Mouse (Mus musculus) MEL-GATA-1-ER (cell line): ENCODE measurements around the gene Ccdc125.
"Not testable (repeated sequence)": the region's sequence is repeated elsewhere in the genome, so short reads cannot be mapped to it uniquely, and the experiment has no call there.

Experiments
- DNase-seq: peaks from one replicate; pipeline ENCODE4 v3.0.0-alpha.2; 2012; ENCODE audit warnings: low read depth; ENCODE audit errors: extremely low read depth

Gene Ccdc125

DNA sequence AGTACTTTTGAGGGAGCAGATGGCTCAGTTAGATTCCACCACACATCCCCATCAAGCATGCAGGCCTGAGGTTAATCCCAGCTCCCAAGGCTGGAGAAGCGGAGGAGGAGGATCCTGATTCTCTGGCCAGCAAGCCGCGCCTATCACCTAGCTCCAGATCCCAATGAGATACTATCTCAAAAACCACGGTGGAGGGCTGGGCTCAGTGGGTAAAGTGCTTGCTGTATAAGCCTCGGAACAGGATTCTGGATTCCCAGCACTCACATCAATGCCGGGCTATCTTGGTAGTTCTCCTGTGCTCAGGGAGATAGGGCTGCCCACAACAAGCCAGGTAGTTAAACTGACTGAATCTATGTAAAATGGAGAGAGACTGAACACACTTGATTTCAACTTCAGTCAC is 46.0 kb downstream of the Ccdc125 start:
- no peak for DNase-seq

DNA sequence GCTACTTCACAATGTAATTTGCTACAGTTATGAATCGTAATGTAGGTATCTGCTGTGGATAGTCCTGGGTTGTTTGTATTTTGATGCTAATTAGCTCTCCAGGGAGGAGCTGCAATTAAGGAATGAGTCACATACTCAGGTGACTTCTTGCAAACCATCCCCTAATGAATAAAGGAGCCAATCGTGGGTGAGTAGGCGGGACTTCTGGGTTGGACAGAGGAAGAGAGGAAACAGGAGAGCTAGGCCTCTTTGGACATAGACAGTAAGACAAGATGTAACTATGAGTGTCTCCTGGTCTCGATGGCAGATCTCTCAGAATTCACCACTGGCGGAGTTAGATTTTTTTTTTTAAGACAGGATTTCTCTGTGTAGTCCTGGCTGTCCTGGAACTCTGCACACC is 52.1 kb downstream of the Ccdc125 start:
- DNase-seq: no peak

- no peak for DNase-seq
These were observed 54.7 kb downstream of the Ccdc125 start for GRCm38 (mm10) chr13:100724051-100724754.

GRCm38 (mm10) chr13:100725194-100725593 is 55.7 kb downstream of the Ccdc125 start:
- peak; percentile 74 for DNase-seq

- no peak for DNase-seq
These were observed 58.6 kb downstream of the Ccdc125 start for GRCm38 (mm10) chr13:100728086-100728485.

DNA sequence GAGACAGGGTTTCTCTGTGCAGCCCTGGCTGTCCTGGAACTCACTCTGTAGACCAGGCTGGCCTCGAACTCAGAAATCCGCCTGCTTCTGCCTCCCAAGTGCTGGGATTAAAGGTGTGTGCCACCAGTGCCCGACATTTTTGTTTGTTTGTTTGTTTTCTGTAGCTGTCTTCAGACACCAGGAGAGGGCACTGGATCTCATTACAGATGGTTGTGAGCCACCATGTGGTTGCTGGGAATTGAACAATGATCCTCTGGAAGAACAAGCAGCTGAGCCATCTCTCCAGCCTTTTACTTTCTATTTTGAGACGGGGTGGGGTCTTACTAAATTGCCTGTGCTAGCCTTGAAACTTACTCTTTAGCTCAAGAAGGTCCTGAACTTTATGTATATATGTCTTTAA is 59.0 kb downstream of the Ccdc125 start:
- not testable (repeated sequence) for DNase-seq

DNA sequence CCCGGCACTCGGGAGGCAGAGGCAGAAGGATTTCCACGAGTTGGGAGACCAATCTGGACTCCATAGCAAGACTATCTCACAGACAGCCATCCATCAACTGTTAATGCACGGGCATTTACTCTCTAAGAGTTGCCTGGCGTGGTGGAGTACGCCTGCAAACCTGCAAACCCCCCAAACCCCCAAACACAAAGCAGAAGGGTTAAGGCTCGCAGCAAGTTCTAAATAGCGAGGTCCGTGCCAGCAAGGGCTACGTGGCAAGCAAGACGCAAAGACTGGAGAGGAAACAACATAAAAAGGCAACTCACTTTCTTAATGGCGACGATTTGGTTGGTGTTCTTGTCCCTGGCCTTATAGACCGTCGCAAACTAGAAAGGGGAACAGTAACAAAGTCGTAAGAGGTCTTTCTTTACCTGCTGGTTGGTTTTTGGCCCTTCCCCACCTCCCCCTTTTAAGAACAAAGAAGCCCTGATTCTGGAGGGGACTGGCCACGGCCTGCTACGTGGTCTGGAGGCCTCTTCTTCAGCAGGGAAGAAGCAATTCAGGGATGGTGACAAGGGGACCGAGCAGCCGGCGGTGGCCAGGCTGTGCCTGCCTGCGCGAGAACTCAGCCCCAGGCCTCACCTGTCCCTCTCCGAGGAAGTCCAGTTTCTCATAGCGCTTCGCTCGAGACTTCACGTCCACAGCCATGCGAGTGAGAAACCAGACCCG is 60.8 kb downstream of the Ccdc125 start:
- DNase-seq: no peak

GRCm38 (mm10) chr13:100730861-100731176 is 61.3 kb downstream of the Ccdc125 start, which contains the start of gene Cdk7:
Gene Cdk7 (minus strand): TSS chr13:100730939.
- peak; percentile 87 for DNase-seq

GRCm38 (mm10) chr13:100731462-100732046 is 62.0 kb downstream of the Ccdc125 start:
- DNase-seq: not testable (repeated sequence)

DNA sequence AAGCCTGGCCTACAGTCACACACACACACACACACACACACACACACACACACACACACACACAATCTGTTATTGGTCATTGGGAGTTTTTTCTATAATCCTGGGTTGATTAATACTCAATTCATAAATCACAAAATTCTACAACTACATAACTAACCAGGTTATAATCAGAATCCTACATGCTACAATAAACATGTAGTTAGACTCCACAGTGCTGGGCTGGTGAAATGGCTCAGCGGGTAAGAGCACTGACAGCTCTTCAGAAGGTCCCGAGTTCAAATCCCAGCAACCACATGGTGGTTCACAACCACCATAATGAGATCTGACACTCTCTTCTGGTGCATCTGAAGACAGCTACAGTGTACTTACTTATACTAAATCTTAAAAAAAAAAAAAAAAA is 63.2 kb downstream of the Ccdc125 start:
- no peak for DNase-seq

DNA sequence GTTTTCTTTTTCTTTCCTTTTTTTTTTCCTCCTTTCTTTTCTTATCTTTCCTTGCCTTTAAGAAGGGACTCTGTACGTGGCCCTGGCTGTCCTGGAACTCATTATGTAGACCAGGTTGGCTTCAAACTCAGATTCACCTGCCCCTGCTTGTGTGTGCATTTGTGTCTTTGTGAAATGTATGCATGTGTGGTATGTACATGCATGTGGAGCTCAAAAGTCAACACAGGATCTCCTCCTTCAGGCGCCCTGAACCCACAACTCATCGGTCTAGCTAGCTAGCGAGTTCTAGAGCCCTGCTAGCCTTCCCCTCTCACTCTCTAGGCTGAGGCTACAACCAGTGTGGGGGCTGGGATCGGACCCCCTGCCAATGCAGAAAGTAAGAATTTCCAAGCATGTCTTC is 73.3 kb downstream of the Ccdc125 start:
- no peak for DNase-seq

DNA sequence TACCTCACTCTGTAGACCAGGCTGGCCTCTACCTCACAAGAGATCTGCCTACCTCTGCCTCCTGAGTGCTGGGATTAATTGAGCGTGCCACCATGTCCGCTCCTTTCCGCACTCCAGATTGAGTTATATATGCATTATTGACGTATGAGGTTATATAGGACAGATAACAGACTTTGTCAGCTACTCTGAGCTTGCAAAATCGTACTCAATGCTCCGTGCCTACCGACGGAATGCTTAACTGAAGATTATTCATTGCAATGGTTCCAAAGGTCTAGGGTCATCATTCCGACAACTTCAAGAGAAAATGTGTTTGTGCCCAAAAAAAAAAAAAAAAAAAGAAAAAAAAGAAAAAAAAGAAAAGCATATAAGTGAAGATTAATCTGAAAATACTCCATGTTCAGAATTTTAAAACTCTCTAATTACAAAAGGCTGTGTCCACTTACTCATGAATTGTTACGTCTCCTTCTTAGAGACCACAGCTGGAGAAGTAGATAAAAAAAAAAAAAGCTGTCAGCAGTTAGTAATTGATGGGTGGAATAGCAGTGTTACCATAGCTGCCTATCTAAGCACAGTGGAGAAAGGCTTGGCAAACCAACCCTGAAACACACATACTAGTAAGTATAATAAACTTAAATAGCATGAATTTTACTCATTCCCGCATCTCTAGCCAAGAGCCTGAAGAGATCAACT is 74.0 kb downstream of the Ccdc125 start:
- DNase-seq: peak; percentile 88

DNA sequence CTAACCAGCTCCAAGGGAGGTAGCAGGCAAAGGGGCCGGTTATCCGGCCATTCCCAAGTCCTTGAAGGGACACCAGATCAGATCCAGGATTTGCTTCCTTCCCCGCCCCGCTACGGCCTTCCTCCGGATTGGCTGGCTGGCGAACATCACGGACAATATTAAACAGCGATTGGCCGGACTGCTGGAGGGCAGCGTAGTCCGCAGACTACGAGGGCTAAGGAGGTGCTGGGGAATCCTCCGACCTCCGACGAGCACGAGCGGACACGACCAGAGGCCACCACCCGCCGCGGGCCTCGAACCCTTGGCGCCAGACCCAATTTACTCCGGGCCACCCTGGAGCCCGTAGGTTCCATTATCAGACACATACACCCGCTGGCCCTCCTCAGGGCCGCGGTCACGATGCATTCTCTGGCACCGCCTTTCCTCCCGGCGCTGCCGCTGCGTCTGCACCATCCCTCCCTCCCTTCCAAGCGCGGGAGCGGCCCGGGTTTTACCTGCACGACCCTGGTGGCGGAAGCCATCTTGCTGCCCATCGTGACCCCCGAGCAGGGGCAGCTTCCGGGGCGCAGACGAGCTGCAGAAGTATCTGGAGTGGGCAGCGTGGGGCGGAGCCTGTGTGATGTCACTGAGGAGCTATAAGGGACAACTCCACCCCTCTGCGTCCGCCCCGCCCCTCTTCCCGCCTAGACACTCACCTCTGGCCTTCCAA is 74.7 kb downstream of the Ccdc125 start, which contains the start of gene Mrps36:
TSS of gene Mrps36 (minus strand) at position 624 of the 709 bp plus-strand sequence.
- peak; percentile 86 for DNase-seq

DNA sequence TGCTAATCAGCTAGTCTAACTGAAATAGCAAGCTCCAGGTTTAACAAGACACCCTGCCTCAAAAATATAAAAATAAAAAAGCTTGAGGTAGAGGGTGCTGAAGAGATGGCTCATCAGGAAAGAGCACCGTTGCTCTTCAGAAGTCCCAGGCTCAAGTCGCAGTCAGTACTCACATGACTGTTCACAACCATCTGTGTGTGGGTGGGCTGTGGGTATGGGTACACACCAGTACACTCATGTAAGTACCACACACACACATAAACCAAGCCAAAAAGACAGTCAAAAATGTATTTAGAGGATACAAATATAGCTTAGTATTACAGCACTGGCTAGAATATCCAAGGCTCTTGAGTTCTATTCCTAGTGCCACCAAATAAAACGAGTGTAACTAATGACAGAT is 76.6 kb downstream of the Ccdc125 start:
- DNase-seq: no peak
